7 mouse cellular contexts compared by ENCODE assay signal in genomic region chr5:34760850-34761508, GRCm38 (mm10). TPM values are rescaled to one million over a fixed set of nuclear protein-coding genes. Genes with fewer than 3 reads are reported as not detected.
DNase-seq lines count a peak whose midpoint lies in the region; ATAC-seq and TF ChIP-seq lines count a peak whose summit lies in the region.

No protein-coding gene starts in this region.

- peak overlapping the region; percentile 96 for H3K27ac ChIP-seq in hindbrain, embryonic 13.5 days
- H3K27ac ChIP-seq in lung, postnatal 0 days (ENCODE audit: low read length) = peak overlapping the region; percentile 34
- peak overlapping the region; percentile 53; the same call in 1 of the 2 replicates for H3K27ac ChIP-seq in stomach, embryonic 16.5 days (ENCODE audit: low read length)

- no peak; the same call in 1 of the 2 replicates for TF ChIP-seq POLR2A in lung, adult 2 months (IDR thresholded peaks at IDR 0.05; ENCODE audit: borderline replicate concordance, extremely low read depth, low read depth, low read length)

- peak overlapping the region; percentile 86 for H3K4me2 ChIP-seq in hindbrain, embryonic 13.5 days
- peak overlapping the region; percentile 74 for H3K4me2 ChIP-seq in lung, postnatal 0 days (replicated peaks; ENCODE audit: low read depth, low read length)
- H3K4me2 ChIP-seq in stomach, embryonic 16.5 days (ENCODE audit: low read depth, low read length) = peak overlapping the region; percentile 73

- no peaks in the 10 kb centered on the region for H3K9me3 ChIP-seq in hindbrain, embryonic 13.5 days
- no peaks in the 10 kb centered on the region for H3K9me3 ChIP-seq in lung, postnatal 0 days (ENCODE audit: low read length)
- no peaks in the 10 kb centered on the region for H3K9me3 ChIP-seq in stomach, embryonic 16.5 days (replicated peaks; ENCODE audit: control insufficient read depth, low read length)

- TF ChIP-seq CTCF in lung, adult 2 months (IDR thresholded peaks at IDR 0.05; ENCODE audit: insufficient read depth, low read length) = no peak
- no peak for TF ChIP-seq CTCF in lung, postnatal 0 days (IDR thresholded peaks at IDR 0.05)

- TF ChIP-seq EP300 in lung, postnatal 0 days (IDR thresholded peaks at IDR 0.05) = no peak

- peaks cover 5% of the 10 kb centered on the region; the same call in 1 of the 2 replicates for H3K4me1 ChIP-seq in lung, adult 2 months (ENCODE audit: control insufficient read depth, insufficient read depth, low read length)
- peaks cover 25% of the 10 kb centered on the region for H3K4me1 ChIP-seq in hindbrain, embryonic 13.5 days (replicated peaks)
- no peaks in the 10 kb centered on the region for H3K4me1 ChIP-seq in lung, postnatal 0 days (ENCODE audit: insufficient read depth, low read depth, low read length)
- H3K4me1 ChIP-seq in stomach, embryonic 16.5 days (ENCODE audit: control insufficient read depth, insufficient read depth, low read length) = peaks cover 13% of the 10 kb centered on the region

- under 1% methylated on average over 19 of the region's 19 CpGs for WGBS in lung, adult 2 months
- 1% methylated on average over 19 of the region's 19 CpGs for WGBS in hindbrain, embryonic 13.5 days
- 1% methylated on average over 19 of the region's 19 CpGs for WGBS in lung, postnatal 0 days
- WGBS in stomach, embryonic 16.5 days = under 1% methylated on average over 19 of the region's 19 CpGs

- H3K4me3 ChIP-seq in lung, adult 2 months (replicated peaks; ENCODE audit: extremely low read depth, low read depth, low read length) = peak overlapping the region; percentile 97
- peak overlapping the region; percentile 99 for H3K4me3 ChIP-seq in hindbrain, embryonic 13.5 days
- peak overlapping the region; percentile 87 for H3K4me3 ChIP-seq in lung, postnatal 0 days (ENCODE audit: low read depth, low read length)
- peak overlapping the region; percentile 93 for H3K4me3 ChIP-seq in stomach, embryonic 16.5 days (replicated peaks; ENCODE audit: low read length)

- H3K9ac ChIP-seq in hindbrain, embryonic 13.5 days = peak overlapping the region; percentile 97
- peak overlapping the region; percentile 92 for H3K9ac ChIP-seq in lung, postnatal 0 days (replicated peaks; ENCODE audit: low read depth)
- peak overlapping the region; percentile 95 for H3K9ac ChIP-seq in stomach, embryonic 16.5 days (ENCODE audit: low read length)

- H3K36me3 ChIP-seq in hindbrain, embryonic 13.5 days = no peaks in the 10 kb centered on the region
- H3K36me3 ChIP-seq in lung, postnatal 0 days (ENCODE audit: insufficient read depth, low read length) = no peaks in the 10 kb centered on the region
- H3K36me3 ChIP-seq in stomach, embryonic 16.5 days (ENCODE audit: control insufficient read depth, insufficient read depth, low read length) = no peaks in the 10 kb centered on the region

- ATAC-seq in hindbrain, embryonic 13.5 days (ENCODE audit: low FRiP score) = no peak; the same call in 1 of the 2 replicates
- ATAC-seq in lung, postnatal 0 days = peak; percentile 13
- peak; percentile 31; the same call in 1 of the 2 replicates for ATAC-seq in stomach, embryonic 16.5 days (ENCODE audit: insufficient read depth, low FRiP score)

- no peaks in the 10 kb centered on the region for H3K27me3 ChIP-seq in hindbrain, embryonic 13.5 days
- H3K27me3 ChIP-seq in lung, postnatal 0 days (replicated peaks; ENCODE audit: insufficient read depth, low read length) = no peaks in the 10 kb centered on the region
- no peaks in the 10 kb centered on the region for H3K27me3 ChIP-seq in stomach, embryonic 16.5 days (ENCODE audit: control insufficient read depth, insufficient read depth, low read length)

- DNase-seq in lung, adult 2 months = no peak
- no peak for DNase-seq in lung, postnatal 4 days
- peak; percentile 35 for DNase-seq in MN1 (ENCODE audit: low spot score)
- DNase-seq in embryo, embryonic 9.5 days (ENCODE audit: extremely low spot score) = peak; percentile 1
- peak; percentile 19 for DNase-seq in lung, postnatal 0 days (ENCODE audit: low spot score)

RNA-seq across cellular contexts. Expression of gene Htt, which starts 0.6 kb away (rescaled TPM):
- 10.4 and 13.4 TPM in 2 replicates for polyA plus RNA-seq in lung, adult 2 months (2012; rRNA removed)
- 13.1 and 15.6 TPM in 2 replicates for polyA plus RNA-seq in hindbrain, embryonic 13.5 days (2015; fragmentation: Nextera tagmentation; extraction: Ambion mirVana)
- polyA plus RNA-seq in lung, postnatal 0 days (2015; fragmentation: Nextera tagmentation; extraction: Ambion mirVana) = 3.7 and 3.8 TPM in 2 replicates
- 11.0 and 12.1 TPM in 2 replicates for polyA plus RNA-seq in stomach, embryonic 16.5 days (2015; fragmentation: Nextera tagmentation; extraction: Ambion mirVana)

Comparison
In these comparisons a context has a peak if more than half of its experiments do, and no peak if none do; other contexts are left out.
1. DNase-seq: peak in MN1 (single experiment), embryo, embryonic 9.5 days (single experiment) and lung, postnatal 0 days (single experiment); none in lung, adult 2 months (single experiment) and lung, postnatal 4 days (0 of 2).
2. H3K27ac ChIP-seq: peak in every context shown above with its lines; median percentile 96 in hindbrain, embryonic 13.5 days; 53 in stomach, embryonic 16.5 days; 34 in lung, postnatal 0 days.
3. Peak in every context shown above with its lines, with median percentiles within 50 percentile points of each other: H3K4me3 ChIP-seq, H3K4me2 ChIP-seq and H3K9ac ChIP-seq.